In genomic region chr15:83124625-83125024, GRCm38 (mm10) we compare ENCODE assay signal across 22 mouse cellular contexts. TPM values are rescaled to one million over a fixed set of nuclear protein-coding genes. Genes with fewer than 3 reads are reported as not detected.
DNase-seq lines count a peak whose midpoint lies in the region; ATAC-seq and TF ChIP-seq lines count a peak whose summit lies in the region.
"Had no signal": no experiment of that assay in that cellular context is flagged by ENCODE, and none has a peak within 500 bp of the region (broad histone marks: within the 10 kb centered on the region; RNA-seq: fewer than 3 reads in every experiment).

No protein-coding gene starts in this region.

- no peak for DNase-seq in kidney, postnatal 4 days
- no peak for DNase-seq in MEL (ENCODE audit: low read depth, low spot score)
- no peak for DNase-seq in spleen, adult 18-20 months
- no peak for DNase-seq in yolk sac, embryonic 10.5 days (ENCODE audit: low spot score)
- DNase-seq: adrenal gland, adult 2 months; adrenal gland, postnatal 25 days; cerebellum, adult 8-10 months; cerebellum, postnatal 25 days; gastrocnemius, postnatal 14 days; heart, adult 2 months; heart, postnatal 14 days had no signal

- no peak overlapping the region for H3K4me3 ChIP-seq in kidney, embryonic 14.5 days (ENCODE audit: low read length)
- no peak overlapping the region for H3K4me3 ChIP-seq in MEL (ENCODE audit: control insufficient read depth in 1 of 2, insufficient read depth in 1 of 2, low read depth in 2 of 2, low read length in 2 of 2)
- H3K4me3 ChIP-seq in limb, embryonic 12.5 days (replicated peaks), result no peak overlapping the region
- no peak overlapping the region for H3K4me3 ChIP-seq in stomach, embryonic 16.5 days (replicated peaks; ENCODE audit: low read length)
- H3K4me3 ChIP-seq: embryonic facial prominence, embryonic 13.5 days; erythroblast, embryonic 14.5 days; heart, adult 2 months; heart, embryonic 15.5 days; hindbrain, embryonic 13.5 days had no signal

- no peaks in the 10 kb centered on the region for H3K9me3 ChIP-seq in kidney, embryonic 14.5 days (ENCODE audit: control insufficient read depth, low read length)
- H3K9me3 ChIP-seq in MEL (replicated peaks; ENCODE audit: insufficient read depth, low read length), result no peaks in the 10 kb centered on the region
- H3K9me3 ChIP-seq in limb, embryonic 12.5 days, result no peaks in the 10 kb centered on the region
- no peaks in the 10 kb centered on the region for H3K9me3 ChIP-seq in stomach, embryonic 16.5 days (replicated peaks; ENCODE audit: control insufficient read depth, low read length)
- H3K9me3 ChIP-seq: embryonic facial prominence, embryonic 13.5 days; heart, embryonic 15.5 days; hindbrain, embryonic 13.5 days had no signal

- H3K4me2 ChIP-seq in kidney, embryonic 14.5 days (replicated peaks; ENCODE audit: low read depth, low read length), result no peak overlapping the region
- no peak overlapping the region for H3K4me2 ChIP-seq in limb, embryonic 12.5 days
- H3K4me2 ChIP-seq in stomach, embryonic 16.5 days (ENCODE audit: low read depth, low read length), result no peak overlapping the region
- H3K4me2 ChIP-seq: embryonic facial prominence, embryonic 13.5 days; heart, embryonic 11.5 days; heart, embryonic 15.5 days; hindbrain, embryonic 13.5 days had no signal

- peaks cover 6% of the 10 kb centered on the region; the same call in 1 of the 2 replicates for H3K4me1 ChIP-seq in kidney, embryonic 14.5 days (ENCODE audit: control insufficient read depth, insufficient read depth, low read length)
- no peaks in the 10 kb centered on the region for H3K4me1 ChIP-seq in MEL (ENCODE audit: control insufficient read depth in 1 of 2, insufficient read depth in 2 of 2, low read length in 2 of 2)
- H3K4me1 ChIP-seq in limb, embryonic 12.5 days (replicated peaks), result peaks cover 13% of the 10 kb centered on the region; the same call in 1 of the 2 replicates
- peaks cover 8% of the 10 kb centered on the region; the same call in 1 of the 2 replicates for H3K4me1 ChIP-seq in stomach, embryonic 16.5 days (ENCODE audit: control insufficient read depth, insufficient read depth, low read length)

- ATAC-seq in kidney, embryonic 14.5 days (ENCODE audit: low FRiP score, low TSS enrichment), result no peak
- ATAC-seq in limb, embryonic 12.5 days (ENCODE audit: insufficient number of reproducible peaks, insufficient read depth, low FRiP score, low TSS enrichment, low read depth), result no peak
- ATAC-seq in stomach, embryonic 16.5 days (ENCODE audit: insufficient read depth, low FRiP score), result no peak
- ATAC-seq: forebrain, embryonic 16.5 days; hindbrain, postnatal 0 days had no signal

- peaks cover 48% of the 10 kb centered on the region for H3K36me3 ChIP-seq in kidney, embryonic 14.5 days (ENCODE audit: control insufficient read depth, insufficient read depth, low read length)
- H3K36me3 ChIP-seq in MEL (ENCODE audit: control insufficient read depth in 1 of 2, insufficient read depth in 2 of 2, low read length in 2 of 2), result peaks cover 6 to 14% of the 10 kb centered on the region in 2 experiments
- H3K36me3 ChIP-seq in limb, embryonic 12.5 days, result peaks cover 51% of the 10 kb centered on the region
- peaks cover 6% of the 10 kb centered on the region; the same call in 1 of the 2 replicates for H3K36me3 ChIP-seq in stomach, embryonic 16.5 days (ENCODE audit: control insufficient read depth, insufficient read depth, low read length)

- no peak for TF ChIP-seq RAD21 in MEL (IDR thresholded peaks at IDR 0.05; ENCODE audit: low read depth, low read length)

- no peak for TF ChIP-seq EP300 in MEL (IDR thresholded peaks at IDR 0.05; ENCODE audit: low read depth in 1 of 2, low read length in 2 of 2)

- TF ChIP-seq POLR2A in MEL (IDR thresholded peaks at IDR 0.05; ENCODE audit: control insufficient read depth in 1 of 2, insufficient read depth in 1 of 2, low read depth in 1 of 2, low read length in 2 of 2, poor library complexity in 1 of 2), result no peak

- TF ChIP-seq CTCF in MEL (IDR thresholded peaks at IDR 0.05 in 2 of 3, conservative IDR thresholded peaks at IDR 0.05 in 1 of 3; ENCODE audit: control insufficient read depth in 1 of 3, insufficient read depth in 1 of 3, low read depth in 2 of 3, low read length in 3 of 3, poor library complexity in 1 of 3, severe bottlenecking in 1 of 3), result no peak

- H3K27me3 ChIP-seq in kidney, embryonic 14.5 days (ENCODE audit: control insufficient read depth, insufficient read depth, low read length), result no peaks in the 10 kb centered on the region
- no peaks in the 10 kb centered on the region for H3K27me3 ChIP-seq in MEL (ENCODE audit: control insufficient read depth in 1 of 2, insufficient read depth in 2 of 2, low read length in 2 of 2)
- H3K27me3 ChIP-seq in limb, embryonic 12.5 days, result no peaks in the 10 kb centered on the region
- H3K27me3 ChIP-seq in stomach, embryonic 16.5 days (ENCODE audit: control insufficient read depth, insufficient read depth, low read length), result no peaks in the 10 kb centered on the region
- H3K27me3 ChIP-seq: CH12.LX; embryonic facial prominence, embryonic 13.5 days; heart, embryonic 15.5 days; hindbrain, embryonic 13.5 days had no signal

- H3K9ac ChIP-seq in kidney, embryonic 14.5 days (ENCODE audit: low read depth, low read length), result no peak overlapping the region
- no peak overlapping the region for H3K9ac ChIP-seq in MEL (ENCODE audit: control insufficient read depth, low read depth, low read length, poor library complexity, severe bottlenecking)
- no peak overlapping the region for H3K9ac ChIP-seq in limb, embryonic 12.5 days (replicated peaks)
- no peak overlapping the region for H3K9ac ChIP-seq in stomach, embryonic 16.5 days (ENCODE audit: low read length)
- H3K9ac ChIP-seq: embryonic facial prominence, embryonic 13.5 days; heart, embryonic 15.5 days; hindbrain, embryonic 13.5 days had no signal

- H3K79me2 ChIP-seq in MEL (ENCODE audit: control insufficient read depth, insufficient read depth, low read length, poor library complexity), result peaks cover 20% of the 10 kb centered on the region

- H3K27ac ChIP-seq in kidney, embryonic 14.5 days (ENCODE audit: low read depth, low read length), result peak overlapping the region; percentile 24; the same call in 1 of the 2 replicates
- H3K27ac ChIP-seq in MEL (ENCODE audit: control insufficient read depth, low read depth, low read length), result no peak overlapping the region
- H3K27ac ChIP-seq in limb, embryonic 12.5 days, result peak overlapping the region; percentile 53; the same call in 1 of the 2 replicates
- H3K27ac ChIP-seq in stomach, embryonic 16.5 days (ENCODE audit: low read length), result 0 out of 2 replicates have a peak overlapping the region, but pooled peaks have one; percentile 36
- H3K27ac ChIP-seq: embryonic facial prominence, embryonic 13.5 days; heart, adult 2 months; heart, embryonic 15.5 days; hindbrain, embryonic 13.5 days; hindbrain, postnatal 0 days had no signal

- WGBS in kidney, embryonic 14.5 days, result 70% methylated on average over 5 of the region's 5 CpGs
- 62% methylated on average over 5 of the region's 5 CpGs for whole genome bisulfite sequencing in limb, embryonic 12.5 days
- 63% methylated on average over 5 of the region's 5 CpGs for WGBS in stomach, embryonic 16.5 days

TF ChIP-seq in MEL, 35 proteins besides CTCF, POLR2A, EP300 and RAD21:
- TF ChIP-seq TBP (IDR thresholded peaks at IDR 0.05; ENCODE audit: low read depth, low read length) (no peak), POLR2AphosphoS2 (IDR thresholded peaks at IDR 0.05; ENCODE audit: low read length) (peak; percentile 76; the same call in 1 of the 2 replicates), ZKSCAN1 (IDR thresholded peaks at IDR 0.05; ENCODE audit: low read depth, low read length) (no peak), POLR2AphosphoS5 (IDR thresholded peaks at IDR 0.05; ENCODE audit: borderline replicate concordance, low read depth, low read length) (no peak)

RNA-seq across cellular contexts. Expression of gene Rrp7a, which starts 2.0 kb away (rescaled TPM):
- polyA plus RNA-seq in kidney, embryonic 14.5 days (2014; fragmentation: Nextera tagmentation; extraction: Ambion mirVana), result 50.2 and 50.4 TPM in 2 replicates
- total RNA-seq in MEL (2012; rRNA removed), result 134 and 155 TPM in 2 replicates
- 100 to 1,000 TPM; 283 to 483 TPM for polyA plus RNA-seq in MEL (2012; ENCODE audit: insufficient read depth in 1 of 2, insufficient read length in 2 of 2, low read depth in 1 of 2, low replicate concordance in 2 of 2, missing spikeins in 1 of 2)
- 50.4 and 57.7 TPM in 2 replicates for polyA plus RNA-seq in limb, embryonic 12.5 days (2016; fragmentation: Nextera tagmentation; extraction: Ambion mirVana)
- polyA plus RNA-seq in stomach, embryonic 16.5 days (2015; fragmentation: Nextera tagmentation; extraction: Ambion mirVana), result 65.5 and 66.0 TPM in 2 replicates

RNA-seq across cellular contexts. Expression of gene Poldip3, which starts 24.6 kb away (rescaled TPM):
- 117 and 173 TPM in 2 replicates for polyA plus RNA-seq in kidney, embryonic 14.5 days (2014; fragmentation: Nextera tagmentation; extraction: Ambion mirVana)
- 104 and 113 TPM in 2 replicates for total RNA-seq in MEL (2012; rRNA removed)
- polyA plus RNA-seq in MEL (2012; ENCODE audit: insufficient read depth in 1 of 2, insufficient read length in 2 of 2, low read depth in 1 of 2, low replicate concordance in 2 of 2, missing spikeins in 1 of 2), result 100 to 1,000 TPM in 1 of 2 experiments, not detected in 1; 123 TPM
- 173 and 176 TPM in 2 replicates for polyA plus RNA-seq in limb, embryonic 12.5 days (2016; fragmentation: Nextera tagmentation; extraction: Ambion mirVana)
- polyA plus RNA-seq in stomach, embryonic 16.5 days (2015; fragmentation: Nextera tagmentation; extraction: Ambion mirVana), result 121 and 128 TPM in 2 replicates

RNA-seq across cellular contexts. Expression of gene Serhl, which starts 35.3 kb away (rescaled TPM):
- 52.7 and 54.5 TPM in 2 replicates for polyA plus RNA-seq in kidney, embryonic 14.5 days (2014; fragmentation: Nextera tagmentation; extraction: Ambion mirVana)
- 19.5 and 19.6 TPM in 2 replicates for total RNA-seq in MEL (2012; rRNA removed)
- 10 to 100 TPM in 1 of 2 experiments, not detected in 1; 57.3 TPM for polyA plus RNA-seq in MEL (2012; ENCODE audit: insufficient read depth in 1 of 2, insufficient read length in 2 of 2, low read depth in 1 of 2, low replicate concordance in 2 of 2, missing spikeins in 1 of 2)
- 56.3 and 61.3 TPM in 2 replicates for polyA plus RNA-seq in limb, embryonic 12.5 days (2016; fragmentation: Nextera tagmentation; extraction: Ambion mirVana)
- polyA plus RNA-seq in stomach, embryonic 16.5 days (2015; fragmentation: Nextera tagmentation; extraction: Ambion mirVana), result 61.0 and 63.7 TPM in 2 replicates

RNA-seq across cellular contexts. Expression of gene Cyb5r3, which starts 47.8 kb away (rescaled TPM):
- polyA plus RNA-seq in kidney, embryonic 14.5 days (2014; fragmentation: Nextera tagmentation; extraction: Ambion mirVana), result 144 and 175 TPM in 2 replicates
- 20.8 and 22.6 TPM in 2 replicates for total RNA-seq in MEL (2012; rRNA removed)
- 10 to 100 TPM in 1 of 2 experiments, not detected in 1; 67.0 TPM for polyA plus RNA-seq in MEL (2012; ENCODE audit: insufficient read depth in 1 of 2, insufficient read length in 2 of 2, low read depth in 1 of 2, low replicate concordance in 2 of 2, missing spikeins in 1 of 2)
- 85.8 and 113 TPM in 2 replicates for polyA plus RNA-seq in limb, embryonic 12.5 days (2016; fragmentation: Nextera tagmentation; extraction: Ambion mirVana)
- 211 and 262 TPM in 2 replicates for polyA plus RNA-seq in stomach, embryonic 16.5 days (2015; fragmentation: Nextera tagmentation; extraction: Ambion mirVana)
